Mouse (Mus musculus): ENCODE results near the gene Clec1a.

Clec1a gene

GRCm38 (mm10) chr6:129407324-129407723 is 44.5 kb downstream of the Clec1a start:
- intact Hi-C loops (cut with DNase I): no loop called here

- intact Hi-C loops (cut with DNase I): no loop called here
Observed at GRCm38 (mm10) chr6:129405999-129406398, 45.8 kb downstream of the Clec1a start.

- intact Hi-C loops (cut with DNase I): no loop called here
Observed at GRCm38 (mm10) chr6:129403391-129403790, 48.4 kb downstream of the Clec1a start.

- intact Hi-C loops (cut with DNase I): no loop called here
Observed at GRCm38 (mm10) chr6:129402404-129402803, 49.4 kb downstream of the Clec1a start.

GRCm38 (mm10) chr6:129399945-129400344 is 51.9 kb downstream of the Clec1a start:
- intact Hi-C loops (cut with DNase I): no loop called here

GRCm38 (mm10) chr6:129396997-129397396 is 54.8 kb downstream of the Clec1a start, which contains the start of gene Clec1b:
Gene Clec1b, plus strand, starts transcription at chr6:129397297.
- intact Hi-C loops (cut with DNase I): no loop called here

GRCm38 (mm10) chr6:129393732-129394131 is 58.1 kb downstream of the Clec1a start:
- intact Hi-C loops (cut with DNase I): loop anchor here (2.0 kb wide), 3 partner anchors 83 to 165 kb away; no protein-coding TSS in a partner anchor

- intact Hi-C loops (cut with DNase I): loop anchor here (2.0 kb wide), 1 partner anchor 124 kb away; no protein-coding TSS in a partner anchor
Observed at GRCm38 (mm10) chr6:129393087-129393720, 58.6 kb downstream of the Clec1a start.

- intact Hi-C loops (cut with DNase I): no loop called here
Observed at GRCm38 (mm10) chr6:129385774-129386173, 66.0 kb downstream of the Clec1a start, which contains the start of gene Clec12b. Gene Clec12b, minus strand, starts transcription at chr6:129385874.

- intact Hi-C loops (cut with DNase I): no loop called here
Observed at GRCm38 (mm10) chr6:129385000-129385399, 66.8 kb downstream of the Clec1a start.

GRCm38 (mm10) chr6:129383466-129383865 is 68.3 kb downstream of the Clec1a start:
- intact Hi-C loops (cut with DNase I): no loop called here

- intact Hi-C loops (cut with DNase I): no loop called here
Observed at GRCm38 (mm10) chr6:129381736-129382135, 70.1 kb downstream of the Clec1a start.

- intact Hi-C loops (cut with DNase I): no loop called here
Observed at GRCm38 (mm10) chr6:129380454-129380853, 71.3 kb downstream of the Clec1a start.

- intact Hi-C loops (cut with DNase I): no loop called here
Observed at GRCm38 (mm10) chr6:129374937-129375471, 76.8 kb downstream of the Clec1a start.
